Mouse (Mus musculus): ENCODE results near the gene Col28a1. TPM values are rescaled to one million over a fixed set of nuclear protein-coding genes. Genes with fewer than 3 reads are reported as not detected.

The Col28a1 gene
- polyA plus RNA-seq, 1 experiment from 2014 or later = 0.21 TPM

DNA sequence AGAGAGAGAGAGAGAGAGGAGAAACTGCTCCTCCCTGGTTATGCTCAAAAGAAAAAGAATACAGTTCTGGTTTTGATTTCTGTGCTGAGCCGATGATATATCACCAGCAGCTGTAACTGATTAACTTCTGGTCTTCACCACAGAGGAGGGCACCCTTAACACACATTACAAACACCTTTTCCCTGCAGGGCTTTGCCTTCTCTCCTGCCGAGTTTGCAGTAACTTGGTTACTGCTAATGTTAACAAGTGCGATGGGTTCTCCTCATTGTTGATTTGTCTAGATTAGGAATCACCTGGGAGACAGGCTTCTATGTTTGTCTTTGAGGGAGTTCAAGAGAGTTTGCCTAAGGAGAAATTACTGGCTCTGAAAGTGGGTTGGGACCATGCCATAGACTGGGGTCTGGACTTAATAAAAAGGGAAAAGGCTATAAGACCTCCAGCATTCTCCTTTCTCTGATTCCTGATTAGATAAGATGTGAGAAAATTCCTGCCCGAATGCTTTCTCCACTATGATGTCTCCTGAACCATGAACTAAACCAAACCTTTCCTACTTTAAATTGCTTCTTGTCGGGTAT lies 114.8 kb downstream of the Col28a1 start:
- WGBS = 49% methylated on average over 5 of the region's 5 CpGs
- Histone ChIP-seq H3K9ac (ENCODE audit: low read depth, low read length) (no peak overlapping the region), H3K27me3 (ENCODE audit: insufficient read depth, low read length) (no peaks in the 10 kb centered on the region), H3K4me3 (replicated peaks; ENCODE audit: low read depth, low read length) (no peak overlapping the region), H3K36me3 (ENCODE audit: insufficient read depth, low read length) (no peaks in the 10 kb centered on the region), H3K4me1 (replicated peaks; ENCODE audit: insufficient read depth, low read length) (no peaks in the 10 kb centered on the region), H3K9me3 (replicated peaks; ENCODE audit: low read length) (no peaks in the 10 kb centered on the region), H3K4me2 (ENCODE audit: low read length) (no peak overlapping the region), H3K27ac (no peak overlapping the region)
- DNase-seq (ENCODE audit: low spot score) = no peak
- no peak for TF ChIP-seq CTCF (IDR thresholded peaks at IDR 0.05; ENCODE audit: low read depth)
- ATAC-seq (replicated peaks; ENCODE audit: low FRiP score, low read depth) = no peak

DNA sequence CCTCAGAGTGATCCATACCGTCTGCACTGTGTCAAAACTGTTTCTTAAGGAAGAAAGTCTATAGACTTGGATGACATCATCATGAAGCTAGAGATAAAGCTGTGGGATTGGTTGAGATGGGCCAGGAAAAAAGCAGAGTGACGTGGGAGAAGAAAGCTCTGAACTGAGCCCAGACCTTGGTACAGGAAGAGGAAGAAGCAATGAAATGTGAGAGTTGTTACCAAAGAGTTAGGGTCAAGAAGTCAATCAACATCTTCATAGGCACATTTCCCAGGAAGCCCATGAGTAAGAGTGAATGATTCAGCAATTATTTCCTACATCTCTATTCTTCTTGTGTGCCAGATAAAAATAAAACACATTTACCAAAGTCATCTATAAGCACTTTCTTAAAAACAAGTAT lies 117.5 kb downstream of the Col28a1 start:
- TF ChIP-seq CTCF (IDR thresholded peaks at IDR 0.05; ENCODE audit: low read depth) = no peak
- Histone ChIP-seq H3K4me3 (replicated peaks; ENCODE audit: low read depth, low read length) (no peak overlapping the region), H3K9ac (ENCODE audit: low read depth, low read length) (no peak overlapping the region), H3K9me3 (replicated peaks; ENCODE audit: low read length) (no peaks in the 10 kb centered on the region), H3K4me1 (replicated peaks; ENCODE audit: insufficient read depth, low read length) (no peaks in the 10 kb centered on the region), H3K36me3 (ENCODE audit: insufficient read depth, low read length) (no peaks in the 10 kb centered on the region), H3K27ac (no peak overlapping the region), H3K4me2 (ENCODE audit: low read length) (no peak overlapping the region), H3K27me3 (ENCODE audit: insufficient read depth, low read length) (no peaks in the 10 kb centered on the region)
- no peak for ATAC-seq (replicated peaks; ENCODE audit: low FRiP score, low read depth)
- WGBS = 62% methylated on average over 2 of the region's 2 CpGs
- DNase-seq (ENCODE audit: low spot score) = no peak

DNA sequence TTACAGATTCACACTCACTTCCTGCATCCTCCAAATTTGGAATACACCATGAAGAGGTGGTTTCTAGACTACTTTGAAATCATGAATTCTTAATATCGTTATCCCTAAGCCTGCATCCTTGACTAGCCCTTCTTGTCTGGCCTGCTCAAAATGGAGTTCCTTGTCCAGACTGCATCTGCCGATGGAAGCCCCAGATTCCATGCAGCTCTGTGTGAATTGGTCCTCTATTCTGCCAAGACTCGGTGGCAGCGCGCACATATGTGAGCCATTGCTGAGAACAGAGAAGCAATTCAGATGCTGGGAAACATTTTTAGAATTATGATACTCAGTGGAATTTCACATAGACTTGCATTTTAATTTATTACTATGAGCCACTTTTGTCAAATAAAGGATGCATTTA lies 123.4 kb downstream of the Col28a1 start:
- ATAC-seq (replicated peaks; ENCODE audit: low FRiP score, low read depth) (no peak), DNase-seq (ENCODE audit: low spot score) (no peak)
- TF ChIP-seq CTCF (IDR thresholded peaks at IDR 0.05; ENCODE audit: low read depth) = no peak
- no peak overlapping the region for H3K4me3 ChIP-seq (replicated peaks; ENCODE audit: low read depth, low read length)
- no peaks in the 10 kb centered on the region for H3K9me3 ChIP-seq (replicated peaks; ENCODE audit: low read length)
- H3K4me2 ChIP-seq (ENCODE audit: low read length) = no peak overlapping the region
- H3K9ac ChIP-seq (ENCODE audit: low read depth, low read length) = no peak overlapping the region
- WGBS = 87% methylated on average over 5 of the region's 5 CpGs
- H3K27me3 ChIP-seq (ENCODE audit: insufficient read depth, low read length) = no peaks in the 10 kb centered on the region
- no peak overlapping the region for H3K27ac ChIP-seq
- H3K4me1 ChIP-seq (replicated peaks; ENCODE audit: insufficient read depth, low read length) = no peaks in the 10 kb centered on the region
- no peaks in the 10 kb centered on the region for H3K36me3 ChIP-seq (ENCODE audit: insufficient read depth, low read length)

DNA sequence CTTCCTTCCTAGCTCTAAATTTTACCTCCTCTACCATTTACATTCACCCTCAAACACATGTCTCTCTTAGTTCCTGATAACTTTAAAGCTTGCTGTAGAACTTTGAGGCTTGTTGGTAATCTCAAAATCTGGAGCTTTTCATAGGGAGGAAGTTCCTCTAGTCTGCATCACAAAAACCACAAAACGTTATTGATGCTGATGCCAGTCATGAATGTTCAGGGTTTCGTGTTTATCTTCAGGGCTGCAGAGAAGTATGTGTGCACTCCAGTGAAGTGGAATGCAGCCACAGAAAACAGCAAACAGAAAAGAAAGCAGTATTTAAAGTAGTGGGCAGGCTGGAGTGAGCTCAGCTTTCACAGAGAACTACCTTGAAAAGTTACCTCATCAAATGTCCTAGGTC lies 124.0 kb downstream of the Col28a1 start:
- no peaks in the 10 kb centered on the region for H3K4me1 ChIP-seq (replicated peaks; ENCODE audit: insufficient read depth, low read length)
- H3K36me3 ChIP-seq (ENCODE audit: insufficient read depth, low read length) = no peaks in the 10 kb centered on the region
- no peak overlapping the region for H3K27ac ChIP-seq
- H3K9ac ChIP-seq (ENCODE audit: low read depth, low read length) = no peak overlapping the region
- no peak overlapping the region for H3K4me3 ChIP-seq (replicated peaks; ENCODE audit: low read depth, low read length)
- 66% methylated on average over 2 of the region's 2 CpGs for WGBS
- ATAC-seq (replicated peaks; ENCODE audit: low FRiP score, low read depth) (no peak), DNase-seq (ENCODE audit: low spot score) (no peak)
- TF ChIP-seq CTCF (IDR thresholded peaks at IDR 0.05; ENCODE audit: low read depth) = no peak
- H3K9me3 ChIP-seq (replicated peaks; ENCODE audit: low read length) = no peaks in the 10 kb centered on the region
- H3K4me2 ChIP-seq (ENCODE audit: low read length) = no peak overlapping the region
- H3K27me3 ChIP-seq (ENCODE audit: insufficient read depth, low read length) = no peaks in the 10 kb centered on the region

DNA sequence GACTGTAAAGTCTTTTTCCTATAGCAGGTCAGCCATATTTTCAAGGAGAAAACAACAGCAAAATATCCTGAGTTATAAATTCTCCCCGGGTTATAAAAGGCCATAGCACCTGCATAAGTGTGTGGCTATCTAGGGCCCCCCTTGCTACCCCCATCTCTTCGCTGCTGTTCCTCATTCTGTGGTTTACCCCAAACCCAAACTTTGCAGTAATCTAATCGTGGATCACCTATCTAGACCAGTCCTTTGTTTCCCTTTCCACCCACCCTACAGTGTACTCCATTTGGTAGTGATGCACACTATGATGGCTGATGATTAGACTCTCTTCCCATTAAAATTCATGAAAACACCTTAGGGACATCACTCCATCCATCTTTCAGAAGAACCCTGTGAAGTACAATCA lies 125.3 kb downstream of the Col28a1 start:
- no peak for ATAC-seq (replicated peaks; ENCODE audit: low FRiP score, low read depth)
- Histone ChIP-seq H3K4me2 (ENCODE audit: low read length) (no peak overlapping the region), H3K4me1 (replicated peaks; ENCODE audit: insufficient read depth, low read length) (no peaks in the 10 kb centered on the region), H3K9me3 (replicated peaks; ENCODE audit: low read length) (no peaks in the 10 kb centered on the region), H3K27me3 (ENCODE audit: insufficient read depth, low read length) (no peaks in the 10 kb centered on the region), H3K36me3 (ENCODE audit: insufficient read depth, low read length) (no peaks in the 10 kb centered on the region), H3K9ac (ENCODE audit: low read depth, low read length) (no peak overlapping the region), H3K27ac (no peak overlapping the region), H3K4me3 (replicated peaks; ENCODE audit: low read depth, low read length) (no peak overlapping the region)
- no peak for DNase-seq (ENCODE audit: low spot score)
- WGBS = 85% methylated on average over 3 of the region's 3 CpGs
- no peak for TF ChIP-seq CTCF (IDR thresholded peaks at IDR 0.05; ENCODE audit: low read depth)

DNA sequence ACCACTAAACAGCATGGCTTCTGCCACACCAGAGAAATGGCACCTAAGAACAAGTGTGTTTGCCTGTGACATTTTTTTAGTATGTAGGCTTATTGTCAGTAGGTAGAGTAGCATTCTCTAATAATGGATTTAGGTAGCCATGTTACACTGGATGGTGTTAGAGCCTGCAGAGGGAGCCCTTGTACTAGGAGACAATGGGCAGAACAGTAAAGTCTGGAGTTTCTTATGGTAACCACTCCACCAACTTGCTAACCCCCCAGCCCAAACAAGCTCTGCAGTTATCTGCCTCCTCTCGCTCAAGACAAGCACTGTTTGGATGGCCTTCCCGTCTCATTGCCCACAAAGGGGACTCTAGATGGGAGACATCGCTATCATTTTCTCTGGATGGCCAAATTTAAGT lies 126.2 kb downstream of the Col28a1 start:
- Histone ChIP-seq H3K4me2 (ENCODE audit: low read length) (no peak overlapping the region), H3K36me3 (ENCODE audit: insufficient read depth, low read length) (no peaks in the 10 kb centered on the region), H3K9me3 (replicated peaks; ENCODE audit: low read length) (no peaks in the 10 kb centered on the region), H3K27ac (no peak overlapping the region), H3K9ac (ENCODE audit: low read depth, low read length) (no peak overlapping the region), H3K27me3 (ENCODE audit: insufficient read depth, low read length) (no peaks in the 10 kb centered on the region), H3K4me1 (replicated peaks; ENCODE audit: insufficient read depth, low read length) (no peaks in the 10 kb centered on the region), H3K4me3 (replicated peaks; ENCODE audit: low read depth, low read length) (no peak overlapping the region)
- TF ChIP-seq CTCF (IDR thresholded peaks at IDR 0.05; ENCODE audit: low read depth) = peak; percentile 72
- 62% methylated on average over 3 of the region's 3 CpGs for WGBS
- peak; percentile 67 for DNase-seq (ENCODE audit: low spot score)
- no peak for ATAC-seq (replicated peaks; ENCODE audit: low FRiP score, low read depth)

DNA sequence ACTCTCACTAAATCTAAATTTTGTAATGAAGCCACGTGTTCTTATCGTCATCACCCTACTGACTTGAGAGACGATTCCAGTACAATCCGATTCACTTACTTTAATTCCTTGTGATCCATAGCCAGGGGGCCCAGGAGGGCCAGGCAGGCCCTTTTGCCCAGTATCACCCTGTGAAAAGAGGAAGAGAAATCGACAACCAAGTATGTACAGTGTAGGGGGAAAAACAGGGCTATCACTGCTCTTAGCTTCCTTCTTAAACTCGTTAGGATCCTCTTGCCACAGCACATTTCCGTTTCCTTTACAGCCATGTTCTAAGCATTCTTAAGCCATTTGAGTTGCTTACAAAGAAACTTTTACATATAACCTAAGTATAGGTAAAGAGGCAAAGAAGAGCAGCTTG lies 133.2 kb downstream of the Col28a1 start:
- H3K27me3 ChIP-seq (ENCODE audit: insufficient read depth, low read length) = no peaks in the 10 kb centered on the region
- ATAC-seq (replicated peaks; ENCODE audit: low FRiP score, low read depth) = no peak
- H3K9me3 ChIP-seq (replicated peaks; ENCODE audit: low read length) = no peaks in the 10 kb centered on the region
- no peak overlapping the region for H3K27ac ChIP-seq
- H3K4me1 ChIP-seq (replicated peaks; ENCODE audit: insufficient read depth, low read length) = no peaks in the 10 kb centered on the region
- WGBS = 84% methylated on average over 7 of the region's 7 CpGs
- H3K9ac ChIP-seq (ENCODE audit: low read depth, low read length) = no peak overlapping the region
- no peak for DNase-seq (ENCODE audit: low spot score)
- H3K4me3 ChIP-seq (replicated peaks; ENCODE audit: low read depth, low read length) = no peak overlapping the region
- no peak for TF ChIP-seq CTCF (IDR thresholded peaks at IDR 0.05; ENCODE audit: low read depth)
- H3K36me3 ChIP-seq (ENCODE audit: insufficient read depth, low read length) = no peaks in the 10 kb centered on the region
- no peak overlapping the region for H3K4me2 ChIP-seq (ENCODE audit: low read length)
